Mouse (Mus musculus) lung, postnatal 0 days (tissue): Measurements from ENCODE around the gene Cd52.

Experiments used
- CTCF ChIP-seq: IDR thresholded peaks from 2 replicates; pipeline ENCODE4 v1.5.1; 2016; ENCODE audit warnings: antibody characterized with exemption, mild to moderate bottlenecking
- EP300 ChIP-seq: IDR thresholded peaks from 2 replicates; pipeline ENCODE4 v1.6.1; 2016; ENCODE audit warnings: antibody characterized with exemption, mild to moderate bottlenecking, control low read depth

- TF ChIP-seq CTCF (no peak), EP300 (no peak)
These were observed 36.0 kb downstream of the Cd52 start for GRCm38 (mm10) chr4:134058908-134059307.
